Mouse (Mus musculus): ENCODE results near the gene Scrn2. TPM values are rescaled to one million over a fixed set of nuclear protein-coding genes. Genes with fewer than 3 reads are reported as not detected.

The Scrn2 gene
- polyA plus RNA-seq, 1 experiment from 2014 or later, result 14.5 TPM

DNA sequence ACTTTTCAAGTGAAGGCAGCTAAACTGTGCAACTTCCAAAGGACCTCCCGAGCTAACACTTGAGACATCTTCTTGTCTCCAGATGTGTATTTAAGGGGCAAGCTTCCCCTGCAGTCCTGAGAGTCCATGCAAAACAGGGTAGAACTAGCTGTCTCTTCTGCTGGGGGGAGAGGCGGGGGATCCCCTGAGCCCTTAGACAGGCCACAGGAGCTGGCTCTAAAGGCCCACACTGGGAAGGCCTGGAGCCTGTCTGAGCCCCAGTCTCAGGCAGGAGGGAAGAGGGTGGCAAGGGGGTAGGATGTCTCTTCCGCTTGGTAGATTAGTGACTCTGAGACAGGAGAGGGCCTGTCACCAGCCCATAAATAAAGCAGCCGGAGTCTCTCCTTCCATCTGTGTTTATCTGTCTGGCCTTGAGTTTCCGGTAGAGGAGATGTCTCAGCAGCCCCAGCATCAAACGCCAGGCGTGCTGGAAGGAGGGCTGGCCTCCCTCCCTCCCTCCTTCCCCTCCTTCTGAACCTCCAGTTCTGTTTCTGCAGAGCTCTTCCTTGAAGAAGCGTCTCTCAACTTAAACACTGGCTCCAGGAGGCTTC lies 36.9 kb upstream of the Scrn2 start:
- no peak overlapping the region for H3K4me2 ChIP-seq (ENCODE audit: low read length)
- H3K4me3 ChIP-seq (ENCODE audit: low read length), result no peak overlapping the region
- 62% methylated on average over 8 of the region's 8 CpGs for WGBS
- no peak overlapping the region for H3K9ac ChIP-seq (ENCODE audit: low read depth, low read length)
- no peaks in the 10 kb centered on the region for H3K27me3 ChIP-seq (replicated peaks; ENCODE audit: control insufficient read depth, insufficient read depth, low read length)
- H3K36me3 ChIP-seq (ENCODE audit: control insufficient read depth, insufficient read depth, low read length), result no peaks in the 10 kb centered on the region
- H3K4me1 ChIP-seq (ENCODE audit: control insufficient read depth, insufficient read depth, low read depth, low read length), result peaks cover 12% of the 10 kb centered on the region
- H3K27ac ChIP-seq (ENCODE audit: low read depth, low read length), result no peak overlapping the region
- no peak for ATAC-seq
- no peaks in the 10 kb centered on the region for H3K9me3 ChIP-seq (ENCODE audit: control insufficient read depth, low read length)

DNA sequence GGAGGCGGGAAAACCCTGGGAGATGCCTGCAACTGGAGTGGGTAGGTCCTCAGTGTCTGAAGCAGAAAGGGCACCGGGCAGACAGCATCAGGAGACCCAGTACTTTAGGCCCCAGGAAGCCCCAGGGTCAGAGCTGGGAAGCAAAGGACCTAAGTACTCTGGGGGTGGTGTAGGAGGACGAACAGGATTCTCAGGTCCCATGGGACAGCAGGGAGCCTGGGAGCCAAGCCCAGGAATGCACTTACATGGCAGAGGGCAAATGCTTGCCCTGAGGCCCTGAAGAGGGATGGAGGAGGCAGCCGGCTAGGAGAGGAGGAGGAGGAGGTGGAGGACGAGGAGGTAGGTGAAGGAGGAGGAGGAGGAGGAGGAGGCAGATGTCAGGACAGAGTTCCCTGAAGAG lies 34.7 kb upstream of the Scrn2 start:
- ATAC-seq, result no peak
- Histone ChIP-seq H3K27ac (ENCODE audit: low read depth, low read length) (no peak overlapping the region), H3K9ac (ENCODE audit: low read depth, low read length) (no peak overlapping the region), H3K4me1 (ENCODE audit: control insufficient read depth, insufficient read depth, low read depth, low read length) (peaks cover 7% of the 10 kb centered on the region), H3K27me3 (replicated peaks; ENCODE audit: control insufficient read depth, insufficient read depth, low read length) (no peaks in the 10 kb centered on the region), H3K36me3 (ENCODE audit: control insufficient read depth, insufficient read depth, low read length) (no peaks in the 10 kb centered on the region), H3K4me2 (ENCODE audit: low read length) (no peak overlapping the region), H3K4me3 (ENCODE audit: low read length) (no peak overlapping the region), H3K9me3 (ENCODE audit: control insufficient read depth, low read length) (no peaks in the 10 kb centered on the region)
- WGBS, result 30% methylated on average over 5 of the region's 5 CpGs

DNA sequence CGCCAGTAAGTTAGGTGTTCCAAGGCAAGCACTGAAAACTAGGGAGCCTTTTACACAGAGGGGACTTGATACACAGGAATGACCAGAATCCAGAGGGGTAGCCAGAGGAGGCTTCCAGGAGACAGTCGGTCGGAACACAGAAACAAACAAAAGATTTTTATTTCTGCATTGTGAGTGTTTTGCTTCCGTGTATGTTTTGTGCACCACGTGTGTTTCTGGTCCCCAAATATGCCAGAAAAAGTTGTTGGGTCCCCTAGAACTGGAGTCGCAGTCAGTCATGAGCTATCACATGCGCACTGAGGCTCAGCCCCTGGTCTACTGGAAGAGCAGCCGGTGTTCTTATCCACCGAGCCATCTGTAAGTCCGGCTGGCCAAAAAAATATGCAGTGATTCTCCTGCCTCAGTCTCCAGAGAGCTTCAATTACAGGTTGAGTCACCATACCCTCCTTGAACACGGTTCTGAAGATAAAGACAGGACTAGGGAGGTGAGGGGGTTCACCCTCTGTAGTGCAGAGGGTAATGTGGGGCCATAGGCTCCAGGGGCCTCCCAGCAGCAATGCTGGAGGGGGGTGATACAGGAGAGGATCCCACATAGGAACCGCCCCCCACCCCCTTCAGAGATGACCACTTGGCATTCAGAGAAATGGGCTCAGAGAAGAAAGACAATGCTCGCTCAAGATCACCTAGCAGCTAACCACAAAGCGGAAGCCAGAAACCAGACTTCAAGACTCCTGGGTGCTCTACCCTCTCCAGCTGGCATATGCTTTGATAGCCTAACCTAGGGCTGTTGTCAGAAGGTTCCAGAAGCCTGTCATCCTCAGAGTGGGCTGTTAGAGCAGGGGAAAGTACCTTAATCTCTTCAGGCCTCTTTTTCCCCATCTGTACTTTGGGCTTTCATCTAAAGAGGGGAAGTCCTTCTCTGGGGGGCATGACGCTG lies 33.6 kb upstream of the Scrn2 start:
- ATAC-seq, result no peak
- no peak overlapping the region for H3K4me2 ChIP-seq (ENCODE audit: low read length)
- H3K4me1 ChIP-seq (ENCODE audit: control insufficient read depth, insufficient read depth, low read depth, low read length), result peaks cover 7% of the 10 kb centered on the region
- H3K9ac ChIP-seq (ENCODE audit: low read depth, low read length), result no peak overlapping the region
- no peaks in the 10 kb centered on the region for H3K9me3 ChIP-seq (ENCODE audit: control insufficient read depth, low read length)
- no peaks in the 10 kb centered on the region for H3K36me3 ChIP-seq (ENCODE audit: control insufficient read depth, insufficient read depth, low read length)
- H3K27me3 ChIP-seq (replicated peaks; ENCODE audit: control insufficient read depth, insufficient read depth, low read length), result no peaks in the 10 kb centered on the region; the same call in 1 of the 2 replicates
- no peak overlapping the region for H3K27ac ChIP-seq (ENCODE audit: low read depth, low read length)
- whole genome bisulfite sequencing, result 79% methylated on average over 15 of the region's 15 CpGs
- H3K4me3 ChIP-seq (ENCODE audit: low read length), result no peak overlapping the region

DNA sequence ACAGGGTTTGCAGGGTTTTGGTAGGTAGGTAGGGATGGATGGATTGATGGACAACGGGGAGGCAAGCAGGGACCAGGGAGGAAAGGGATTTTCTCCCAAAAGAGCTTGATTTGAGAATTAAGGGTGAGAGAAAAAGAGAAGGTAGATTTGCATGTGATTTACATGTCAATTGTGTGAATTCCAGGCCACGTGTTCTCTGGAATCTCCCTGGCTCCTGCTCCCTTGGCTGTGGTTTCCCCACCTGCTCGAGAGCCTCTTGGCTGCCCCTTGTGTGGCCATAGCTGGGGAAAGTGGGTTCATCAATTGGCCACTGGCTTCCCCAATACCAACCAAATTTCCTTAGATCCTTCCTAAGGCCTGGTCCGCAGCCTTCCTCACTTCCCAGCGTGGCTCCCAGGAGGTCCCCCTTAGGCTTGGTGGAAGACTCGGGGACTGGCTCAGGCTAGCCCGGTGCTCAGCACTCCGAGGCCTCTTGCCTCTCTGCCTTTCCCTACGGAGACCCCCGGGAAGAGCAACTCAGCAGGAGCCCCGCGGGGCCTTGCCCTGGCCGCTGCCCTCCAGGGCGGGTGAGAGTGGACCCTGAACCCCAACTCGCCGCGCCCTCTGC lies 32.9 kb upstream of the Scrn2 start:
- peak overlapping the region; percentile 36 for H3K4me3 ChIP-seq (ENCODE audit: low read length)
- peak overlapping the region; percentile 63 for H3K4me2 ChIP-seq (ENCODE audit: low read length)
- peak overlapping the region; percentile 67 for H3K9ac ChIP-seq (ENCODE audit: low read depth, low read length)
- ATAC-seq, result no peak
- H3K27me3 ChIP-seq (replicated peaks; ENCODE audit: control insufficient read depth, insufficient read depth, low read length), result no peaks in the 10 kb centered on the region; the same call in 1 of the 2 replicates
- no peak overlapping the region for H3K27ac ChIP-seq (ENCODE audit: low read depth, low read length)
- H3K4me1 ChIP-seq (ENCODE audit: control insufficient read depth, insufficient read depth, low read depth, low read length), result peaks cover 7% of the 10 kb centered on the region
- 9% methylated on average over 17 of the region's 17 CpGs for WGBS
- no peaks in the 10 kb centered on the region for H3K9me3 ChIP-seq (ENCODE audit: control insufficient read depth, low read length)
- H3K36me3 ChIP-seq (ENCODE audit: control insufficient read depth, insufficient read depth, low read length), result no peaks in the 10 kb centered on the region

DNA sequence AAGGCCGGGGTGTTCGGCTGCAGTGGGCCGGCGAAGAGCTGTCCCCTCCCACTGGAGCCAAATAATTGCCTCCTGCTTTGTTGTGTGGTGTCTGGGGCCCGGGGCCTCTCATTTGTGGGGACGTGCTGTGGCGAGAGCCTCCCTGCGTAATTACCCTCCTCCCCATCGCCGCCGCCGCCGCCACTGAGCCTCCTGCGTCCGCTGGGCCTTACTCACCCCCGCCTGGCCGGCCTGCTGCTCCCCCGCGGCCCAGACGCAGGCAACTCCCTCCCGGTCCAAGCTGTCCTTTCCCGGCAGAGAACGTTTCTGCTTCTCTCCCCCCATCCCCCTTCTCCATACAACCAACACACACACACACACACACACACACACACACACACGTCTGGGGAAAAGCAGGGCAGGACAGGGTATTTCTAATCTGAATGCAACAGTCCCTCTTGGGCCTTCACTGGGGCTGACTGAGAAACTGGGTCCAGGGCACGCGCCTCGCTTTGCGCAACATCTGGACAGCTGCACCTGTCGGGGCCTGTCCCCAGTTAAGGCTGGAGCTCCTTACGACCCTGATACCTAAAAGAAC lies 32.3 kb upstream of the Scrn2 start:
- 3% methylated on average over 30 of the region's 30 CpGs for WGBS
- H3K9ac ChIP-seq (ENCODE audit: low read depth, low read length), result peak overlapping the region; percentile 67
- no peak overlapping the region for H3K27ac ChIP-seq (ENCODE audit: low read depth, low read length)
- H3K4me2 ChIP-seq (ENCODE audit: low read length), result peak overlapping the region; percentile 63
- no peaks in the 10 kb centered on the region for H3K9me3 ChIP-seq (ENCODE audit: control insufficient read depth, low read length)
- ATAC-seq, result peak; percentile 45; the same call in 1 of the 2 replicates
- peaks cover 7% of the 10 kb centered on the region for H3K4me1 ChIP-seq (ENCODE audit: control insufficient read depth, insufficient read depth, low read depth, low read length)
- no peaks in the 10 kb centered on the region; the same call in 1 of the 2 replicates for H3K27me3 ChIP-seq (replicated peaks; ENCODE audit: control insufficient read depth, insufficient read depth, low read length)
- H3K36me3 ChIP-seq (ENCODE audit: control insufficient read depth, insufficient read depth, low read length), result no peaks in the 10 kb centered on the region
- H3K4me3 ChIP-seq (ENCODE audit: low read length), result peak overlapping the region; percentile 36

DNA sequence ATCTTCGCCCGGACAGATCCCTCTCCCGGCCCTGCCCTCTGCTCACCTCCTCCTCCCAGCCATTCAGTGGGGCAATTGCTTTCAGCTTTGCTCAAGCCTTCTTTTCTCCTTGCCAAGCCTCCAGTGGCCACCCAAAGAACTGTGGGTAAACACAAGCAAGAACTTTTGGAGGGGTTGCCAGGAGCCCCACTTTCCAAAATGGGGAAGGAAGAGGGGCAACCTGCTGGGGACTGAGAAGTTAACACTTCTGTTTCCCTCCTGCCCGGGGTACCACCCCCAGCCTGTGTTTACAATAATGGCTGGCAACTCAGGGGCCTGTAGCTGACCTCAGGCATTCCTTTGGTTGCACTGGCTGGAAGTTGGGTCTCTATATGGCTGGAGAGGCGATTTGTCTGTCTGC lies 26.6 kb upstream of the Scrn2 start:
- no peak for ATAC-seq
- no peak overlapping the region for H3K9ac ChIP-seq (ENCODE audit: low read depth, low read length)
- no peak overlapping the region for H3K4me2 ChIP-seq (ENCODE audit: low read length)
- H3K9me3 ChIP-seq (ENCODE audit: control insufficient read depth, low read length), result no peaks in the 10 kb centered on the region
- no peaks in the 10 kb centered on the region for H3K4me1 ChIP-seq (ENCODE audit: control insufficient read depth, insufficient read depth, low read depth, low read length)
- 36% methylated on average over 5 of the region's 5 CpGs for WGBS
- no peaks in the 10 kb centered on the region; the same call in 1 of the 2 replicates for H3K27me3 ChIP-seq (replicated peaks; ENCODE audit: control insufficient read depth, insufficient read depth, low read length)
- no peak overlapping the region for H3K4me3 ChIP-seq (ENCODE audit: low read length)
- H3K36me3 ChIP-seq (ENCODE audit: control insufficient read depth, insufficient read depth, low read length), result no peaks in the 10 kb centered on the region
- H3K27ac ChIP-seq (ENCODE audit: low read depth, low read length), result no peak overlapping the region

DNA sequence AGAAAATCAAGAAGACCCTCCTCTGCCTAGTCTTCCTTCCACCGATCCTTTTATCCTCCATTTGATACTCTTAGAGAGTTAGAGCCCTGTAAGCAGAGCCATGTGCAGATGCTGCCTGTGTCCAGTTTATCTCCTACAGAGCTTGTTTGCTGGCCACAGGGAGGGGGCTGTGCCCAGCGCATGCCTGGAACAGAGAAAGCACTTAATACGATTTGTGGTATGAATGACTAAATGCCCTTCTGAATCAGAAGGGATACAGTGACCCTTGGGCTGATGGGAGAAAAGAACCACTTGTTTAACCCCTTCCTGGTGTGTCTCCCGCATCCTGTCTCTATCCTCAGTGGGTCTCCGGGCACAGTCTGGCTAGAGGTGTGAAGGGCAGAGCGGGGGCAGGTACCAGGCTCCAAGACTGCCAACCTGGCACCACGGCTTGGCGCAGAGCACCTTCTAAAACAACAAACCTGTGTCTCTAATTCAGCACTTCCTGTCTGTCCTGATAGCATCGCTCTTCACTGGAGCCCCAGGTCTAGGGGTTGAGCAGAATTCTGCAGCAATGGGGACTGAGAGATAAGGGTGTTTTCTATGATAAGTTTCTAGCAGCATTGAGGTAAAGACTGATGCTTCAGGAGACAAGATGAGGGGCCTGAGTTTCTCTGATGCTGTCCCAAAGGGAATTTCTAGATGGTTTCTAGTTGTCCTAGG lies 22.5 kb upstream of the Scrn2 start:
- 77% methylated on average over 9 of the region's 9 CpGs for WGBS

DNA sequence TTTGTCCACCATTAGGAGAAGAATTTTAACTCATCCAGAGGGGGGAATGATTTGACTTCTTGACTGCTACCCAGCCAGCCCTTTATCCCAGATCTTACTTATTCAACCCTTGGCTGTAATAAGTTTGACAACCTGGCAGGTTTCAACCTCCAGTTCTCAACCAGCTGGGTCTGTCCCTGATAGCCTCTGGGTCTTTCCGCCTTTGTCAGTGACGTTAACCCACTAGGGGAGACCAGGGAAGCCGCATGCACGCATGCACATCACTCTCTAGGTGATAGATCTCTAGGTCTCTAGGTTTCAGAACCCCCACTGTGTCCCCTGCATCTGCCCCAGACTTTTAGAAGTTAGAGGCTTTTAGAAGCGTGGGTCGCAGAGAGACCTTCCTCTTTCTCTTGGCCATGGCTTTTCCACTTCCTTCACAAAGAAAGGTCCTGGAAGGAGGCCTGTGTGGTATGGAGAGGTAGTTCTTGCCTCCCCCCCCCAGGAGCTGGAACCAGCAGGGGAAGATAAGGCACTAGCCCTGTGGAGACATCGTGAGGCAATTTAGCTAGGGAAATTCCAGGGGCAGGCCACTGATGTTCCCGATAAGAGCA lies 20.4 kb upstream of the Scrn2 start:
- H3K4me1 ChIP-seq (ENCODE audit: control insufficient read depth, insufficient read depth, low read depth, low read length), result no peaks in the 10 kb centered on the region
- 59% methylated on average over 8 of the region's 8 CpGs for WGBS
- peaks cover 7% of the 10 kb centered on the region for H3K27me3 ChIP-seq (replicated peaks; ENCODE audit: control insufficient read depth, insufficient read depth, low read length)
- no peak overlapping the region for H3K4me3 ChIP-seq (ENCODE audit: low read length)
- no peak overlapping the region for H3K9ac ChIP-seq (ENCODE audit: low read depth, low read length)
- H3K36me3 ChIP-seq (ENCODE audit: control insufficient read depth, insufficient read depth, low read length), result no peaks in the 10 kb centered on the region
- H3K4me2 ChIP-seq (ENCODE audit: low read length), result no peak overlapping the region
- no peak for ATAC-seq
- no peak overlapping the region for H3K27ac ChIP-seq (ENCODE audit: low read depth, low read length)
- no peaks in the 10 kb centered on the region for H3K9me3 ChIP-seq (ENCODE audit: control insufficient read depth, low read length)

More for the DNA sequence above, 22.5 kb upstream of the Scrn2 start:
- Histone ChIP-seq H3K36me3 (ENCODE audit: control insufficient read depth, insufficient read depth, low read length) (no peaks in the 10 kb centered on the region), H3K27me3 (replicated peaks; ENCODE audit: control insufficient read depth, insufficient read depth, low read length) (no peaks in the 10 kb centered on the region; the same call in none of the 2 replicates), H3K4me1 (ENCODE audit: control insufficient read depth, insufficient read depth, low read depth, low read length) (no peaks in the 10 kb centered on the region), H3K27ac (ENCODE audit: low read depth, low read length) (no peak overlapping the region), H3K9ac (ENCODE audit: low read depth, low read length) (no peak overlapping the region), H3K9me3 (ENCODE audit: control insufficient read depth, low read length) (no peaks in the 10 kb centered on the region), H3K4me2 (ENCODE audit: low read length) (no peak overlapping the region), H3K4me3 (ENCODE audit: low read length) (no peak overlapping the region)
- no peak for ATAC-seq

All from hindbrain, embryonic 16.5 days (tissue).